Comparison of ENCODE assay signal across 8 mouse cellular contexts in the genomic region with DNA sequence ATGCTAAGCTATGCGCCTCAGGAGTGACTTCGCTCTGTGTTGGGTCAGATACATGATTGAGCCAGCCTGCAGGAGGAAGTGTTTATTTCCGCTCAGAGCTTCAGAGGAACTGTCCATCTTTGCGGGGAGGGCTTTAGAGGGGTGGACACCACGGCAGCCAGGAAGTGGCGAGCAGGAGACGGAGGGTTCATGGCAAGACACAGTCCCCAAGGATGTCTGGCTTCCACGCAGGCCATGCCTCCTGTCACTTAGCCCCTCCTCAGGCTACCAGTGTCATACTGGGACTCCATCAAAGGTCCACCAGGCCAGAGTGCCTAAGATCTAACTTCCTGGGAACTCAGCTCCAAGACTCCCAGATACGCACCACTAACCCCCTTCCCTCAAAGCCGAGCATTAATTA. TPM values are rescaled to one million over a fixed set of nuclear protein-coding genes. Genes with fewer than 3 reads are reported as not detected.
DNase-seq lines count a peak whose midpoint lies in the region; ATAC-seq lines count a peak whose summit lies in the region.

No protein-coding gene starts in this region.

- WGBS in hindbrain, embryonic 10.5 days, result 77% methylated on average over 10 of the region's 10 CpGs
- WGBS in hindbrain, embryonic 14.5 days, result 75% methylated on average over 10 of the region's 10 CpGs
- WGBS in heart, embryonic 11.5 days (ENCODE audit: insufficient replicate concordance), result 73% methylated on average over 10 of the region's 10 CpGs
- 17% methylated on average over 10 of the region's 10 CpGs for WGBS in kidney, embryonic 16.5 days

- H3K27ac ChIP-seq in hindbrain, embryonic 10.5 days, result peak overlapping the region; percentile 42; the same call in 1 of the 2 replicates
- no peak overlapping the region for H3K27ac ChIP-seq in hindbrain, embryonic 14.5 days
- 0 out of 2 replicates have a peak overlapping the region, but pooled peaks have one; percentile 6 for H3K27ac ChIP-seq in heart, embryonic 11.5 days (ENCODE audit: low read depth, low read length)
- peak overlapping the region; percentile 92 for H3K27ac ChIP-seq in kidney, embryonic 16.5 days (ENCODE audit: low read length)

- H3K4me2 ChIP-seq in hindbrain, embryonic 14.5 days (replicated peaks), result no peak overlapping the region
- H3K4me2 ChIP-seq in heart, embryonic 11.5 days, result no peak overlapping the region; the same call in 1 of the 2 replicates
- H3K4me2 ChIP-seq in kidney, embryonic 16.5 days (replicated peaks; ENCODE audit: low read depth, low read length), result peak overlapping the region; percentile 34

- H3K9me3 ChIP-seq in hindbrain, embryonic 10.5 days, result no peaks in the 10 kb centered on the region
- H3K9me3 ChIP-seq in hindbrain, embryonic 14.5 days (ENCODE audit: control insufficient read depth, low read length), result no peaks in the 10 kb centered on the region
- no peaks in the 10 kb centered on the region for H3K9me3 ChIP-seq in heart, embryonic 11.5 days (replicated peaks; ENCODE audit: control insufficient read depth, low read length)
- H3K9me3 ChIP-seq in kidney, embryonic 16.5 days (ENCODE audit: low read length), result no peaks in the 10 kb centered on the region

- peaks cover 95% of the 10 kb centered on the region for H3K36me3 ChIP-seq in hindbrain, embryonic 10.5 days
- H3K36me3 ChIP-seq in hindbrain, embryonic 14.5 days (replicated peaks; ENCODE audit: control insufficient read depth, insufficient read depth), result peaks cover 8% of the 10 kb centered on the region; the same call in 1 of the 2 replicates
- H3K36me3 ChIP-seq in heart, embryonic 11.5 days (ENCODE audit: control insufficient read depth, insufficient read depth, low read length), result peaks cover 15% of the 10 kb centered on the region; the same call in 1 of the 2 replicates
- H3K36me3 ChIP-seq in kidney, embryonic 16.5 days (ENCODE audit: insufficient read depth, low read length), result peaks cover 26% of the 10 kb centered on the region

- no peak overlapping the region for H3K4me3 ChIP-seq in hindbrain, embryonic 10.5 days
- no peak overlapping the region for H3K4me3 ChIP-seq in hindbrain, embryonic 14.5 days (replicated peaks; ENCODE audit: low read length)
- no peak overlapping the region for H3K4me3 ChIP-seq in heart, embryonic 11.5 days (ENCODE audit: low read depth, low read length)
- no peak overlapping the region for H3K4me3 ChIP-seq in kidney, embryonic 16.5 days (ENCODE audit: low read length)

- peaks cover 13% of the 10 kb centered on the region for H3K4me1 ChIP-seq in hindbrain, embryonic 10.5 days (replicated peaks)
- H3K4me1 ChIP-seq in hindbrain, embryonic 14.5 days (replicated peaks; ENCODE audit: control insufficient read depth, insufficient read depth, low read length), result peaks cover 3% of the 10 kb centered on the region; the same call in 1 of the 2 replicates
- peaks cover 3% of the 10 kb centered on the region; the same call in 1 of the 2 replicates for H3K4me1 ChIP-seq in heart, embryonic 11.5 days (ENCODE audit: control insufficient read depth, insufficient read depth, low read length)
- peaks cover 35% of the 10 kb centered on the region for H3K4me1 ChIP-seq in kidney, embryonic 16.5 days (ENCODE audit: insufficient read depth, low read length)

- H3K27me3 ChIP-seq in hindbrain, embryonic 10.5 days (ENCODE audit: insufficient read depth, poor library complexity, severe bottlenecking), result no peaks in the 10 kb centered on the region
- no peaks in the 10 kb centered on the region for H3K27me3 ChIP-seq in hindbrain, embryonic 14.5 days (ENCODE audit: control insufficient read depth, insufficient read depth, low read length)
- H3K27me3 ChIP-seq in heart, embryonic 11.5 days (ENCODE audit: control insufficient read depth, insufficient read depth, low read length), result no peaks in the 10 kb centered on the region
- no peaks in the 10 kb centered on the region for H3K27me3 ChIP-seq in kidney, embryonic 16.5 days (ENCODE audit: insufficient read depth, low read length)

- DNase-seq in hindbrain, embryonic 10.5 days (ENCODE audit: low spot score), result no peak
- DNase-seq in hindbrain, embryonic 14.5 days (ENCODE audit: low spot score), result no peak
- no peak for DNase-seq in thymus, postnatal 14 days
- no peak for DNase-seq in cerebellum, postnatal 14 days
- DNase-seq in T-cell, adult 2 months (ENCODE audit: low spot score), result no peak

- no peak overlapping the region for H3K9ac ChIP-seq in hindbrain, embryonic 14.5 days
- H3K9ac ChIP-seq in heart, embryonic 11.5 days (ENCODE audit: low read depth, low read length), result no peak overlapping the region
- H3K9ac ChIP-seq in kidney, embryonic 16.5 days (replicated peaks; ENCODE audit: low read length), result no peak overlapping the region; the same call in 1 of the 2 replicates

- ATAC-seq in hindbrain, embryonic 14.5 days (ENCODE audit: low FRiP score), result no peak
- ATAC-seq in heart, embryonic 11.5 days (replicated peaks; ENCODE audit: insufficient number of reproducible peaks, low FRiP score, low TSS enrichment), result no peak
- peak; percentile 84 for ATAC-seq in kidney, embryonic 16.5 days (ENCODE audit: low FRiP score, low TSS enrichment)
- ATAC-seq in megakaryocyte progenitor cell, adult 5-6 weeks (replicated peaks; ENCODE audit: poor library complexity), result peak; percentile 79

RNA-seq across cellular contexts. Expression of a gene that starts 46.6 kb away (rescaled TPM):
- polyA plus RNA-seq in hindbrain, embryonic 10.5 days (2016; fragmentation: Nextera tagmentation; extraction: Ambion mirVana), result 68.3 and 72.0 TPM in 2 replicates
- polyA plus RNA-seq in hindbrain, embryonic 14.5 days (2014; fragmentation: Nextera tagmentation; extraction: Ambion mirVana), result 45.6 and 47.7 TPM in 2 replicates
- 50.1 and 54.1 TPM in 2 replicates for polyA plus RNA-seq in heart, embryonic 11.5 days (2014; fragmentation: Nextera tagmentation; extraction: Ambion mirVana)
- polyA plus RNA-seq in kidney, embryonic 16.5 days (2015; fragmentation: Nextera tagmentation; extraction: Ambion mirVana), result 83.5 and 92.1 TPM in 2 replicates
- total RNA-seq in megakaryocyte progenitor cell, adult 5-6 weeks (2015), result 34.9 and 38.1 TPM in 2 replicates
- total RNA-seq in megakaryocyte progenitor cell, adult 5-6 weeks (2017), result 25.1 and 25.9 TPM in 2 replicates

Comparison
In these comparisons a context has a peak if more than half of its experiments do, and no peak if none do; other contexts are left out.
1. ATAC-seq: peak in kidney, embryonic 16.5 days (single experiment) and megakaryocyte progenitor cell, adult 5-6 weeks (single experiment); none in hindbrain, embryonic 14.5 days (single experiment) and heart, embryonic 11.5 days (single experiment).